Mouse (Mus musculus) limb, embryonic 10.5 days (tissue): ENCODE measurements around the gene Mfap4. TPM values are rescaled to one million over a fixed set of nuclear protein-coding genes. Genes with fewer than 3 reads are reported as not detected.

ENCODE experiments used
- DNase-seq: peaks from one replicate; pipeline ENCODE4 v3.0.0-alpha.2; 2017; ENCODE audit warnings: low spot score
- H3K27ac ChIP-seq: fragments of 300-500 bp; sonication (generic); 2 replicates; pipeline ENCODE4 v1.5.1; 2016; ENCODE audit warnings: mild to moderate bottlenecking
- H3K27me3 ChIP-seq: fragments of 300-500 bp; sonication (generic); 2 replicates; pipeline ENCODE4 v1.6.1; 2016; ENCODE audit warnings: low read depth, mild to moderate bottlenecking; ENCODE audit not compliant: poor library complexity, severe bottlenecking
- H3K36me3 ChIP-seq: fragments of 300-500 bp; sonication (generic); 2 replicates; pipeline ENCODE4 v1.6.1; 2016; ENCODE audit warnings: mild to moderate bottlenecking, moderate library complexity
- H3K4me1 ChIP-seq: fragments of 300-500 bp; sonication (generic); 2 replicates; pipeline ENCODE4 v1.6.1; 2016
- H3K4me3 ChIP-seq: fragments of 300-500 bp; sonication (generic); 2 replicates; pipeline ENCODE4 v1.5.1; 2016; ENCODE audit warnings: mild to moderate bottlenecking, moderate library complexity
- H3K9me3 ChIP-seq: fragments of 300-500 bp; sonication (generic); replicated peaks from 2 replicates; pipeline ENCODE4 v1.6.1; 2016; ENCODE audit warnings: mild to moderate bottlenecking
- WGBS: fragments of 180-500 bp; shearing (Covaris S2); methylation state at CpG from one replicate; pipeline ENCODE4 v1.1.7; 2016; 5-methylcytosine and 5-hydroxymethylcytosine counted together
- polyA plus RNA-seq: library from polyadenylated mRNA; unstranded; fragments of >200 nt; fragmentation: Nextera tagmentation; extraction: Ambion mirVana; gene quantifications from 2 replicates; pipeline ENCODE4 v1.2.1, GENCODE M21; 2016

Mfap4 gene
- 124 and 208 TPM in 2 replicates for polyA plus RNA-seq

- H3K27ac ChIP-seq = peak within 1 kb of the TSS; percentile 97
- no peaks in the 10 kb centered on the region for H3K27me3 ChIP-seq
- H3K36me3 ChIP-seq = peaks cover 36% of the 10 kb centered on the region
- H3K4me1 ChIP-seq = peaks cover 79% of the 10 kb centered on the region
- 4% methylated on average over 20 of the region's 20 CpGs for WGBS
- H3K9me3 ChIP-seq = no peaks in the 10 kb centered on the region
- DNase-seq = peak; percentile 94
- peak within 1 kb of the TSS; percentile 62 for H3K4me3 ChIP-seq
Observed at GRCm38 (mm10) chr11:61484613-61485540, at the start of gene Mfap4. Mfap4 (plus strand) TSS chr11:61485431.

DNA sequence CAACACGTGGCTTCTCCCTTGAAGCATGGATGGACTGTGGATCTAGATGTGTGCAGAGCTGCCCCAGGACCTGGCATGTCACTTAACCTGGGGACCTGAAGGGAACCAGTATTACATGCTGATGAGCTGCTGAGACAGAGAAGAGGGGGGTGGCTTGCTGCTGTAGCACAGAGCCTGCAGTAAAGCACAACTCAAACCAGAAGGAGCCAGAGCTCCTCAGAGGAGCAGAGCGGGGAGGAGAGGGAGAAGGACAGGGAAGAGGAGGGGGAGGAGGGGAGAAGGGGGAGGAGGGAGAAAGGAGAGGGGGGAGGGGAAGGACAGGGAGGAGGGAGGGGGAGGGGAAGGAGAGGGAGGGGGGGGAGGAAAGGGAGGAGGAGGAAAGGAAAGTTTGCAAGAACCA lies 48.9 kb upstream of the Mfap4 start:
- no peak overlapping the region for H3K4me3 ChIP-seq
- H3K36me3 ChIP-seq = no peaks in the 10 kb centered on the region
- no peaks in the 10 kb centered on the region for H3K27me3 ChIP-seq
- H3K9me3 ChIP-seq = no peaks in the 10 kb centered on the region
- DNase-seq = no peak
- H3K27ac ChIP-seq = peak overlapping the region; percentile 12; the same call in 1 of the 2 replicates
- H3K4me1 ChIP-seq = peaks cover 27% of the 10 kb centered on the region
- 40% methylated on average over 2 of the region's 2 CpGs for WGBS

GRCm38 (mm10) chr11:61439170-61439569 lies 46.1 kb upstream of the Mfap4 start:
- Histone ChIP-seq H3K9me3 (no peaks in the 10 kb centered on the region), H3K4me1 (peaks cover 27% of the 10 kb centered on the region), H3K36me3 (no peaks in the 10 kb centered on the region), H3K4me3 (no peak overlapping the region), H3K27ac (no peak overlapping the region), H3K27me3 (no peaks in the 10 kb centered on the region)
- no peak for DNase-seq
- WGBS = 74% methylated on average over 3 of the region's 3 CpGs

GRCm38 (mm10) chr11:61440416-61440815 lies 44.8 kb upstream of the Mfap4 start:
- Histone ChIP-seq H3K27ac (no peak overlapping the region), H3K36me3 (no peaks in the 10 kb centered on the region), H3K27me3 (no peaks in the 10 kb centered on the region), H3K9me3 (no peaks in the 10 kb centered on the region), H3K4me3 (no peak overlapping the region), H3K4me1 (peaks cover 22% of the 10 kb centered on the region)
- WGBS = 93% methylated on average over 4 of the region's 4 CpGs
- DNase-seq = no peak

- no peak for DNase-seq
- H3K27me3 ChIP-seq = no peaks in the 10 kb centered on the region
- H3K4me3 ChIP-seq = no peak overlapping the region
- H3K9me3 ChIP-seq = no peaks in the 10 kb centered on the region
- H3K27ac ChIP-seq = no peak overlapping the region
- H3K4me1 ChIP-seq = peaks cover 9% of the 10 kb centered on the region
- H3K36me3 ChIP-seq = no peaks in the 10 kb centered on the region
- 87% methylated on average over 7 of the region's 7 CpGs for WGBS
Observed at GRCm38 (mm10) chr11:61441670-61442069, 43.6 kb upstream of the Mfap4 start.

- no peaks in the 10 kb centered on the region for H3K27me3 ChIP-seq
- H3K4me3 ChIP-seq = no peak overlapping the region
- H3K4me1 ChIP-seq = peaks cover 3% of the 10 kb centered on the region; the same call in 1 of the 2 replicates
- 90% methylated on average over 6 of the region's 6 CpGs for WGBS
- no peak overlapping the region for H3K27ac ChIP-seq
- H3K9me3 ChIP-seq = no peaks in the 10 kb centered on the region
- no peak for DNase-seq
- H3K36me3 ChIP-seq = no peaks in the 10 kb centered on the region
Observed at GRCm38 (mm10) chr11:61443807-61444206, 41.4 kb upstream of the Mfap4 start.

GRCm38 (mm10) chr11:61447296-61447695 lies 37.9 kb upstream of the Mfap4 start:
- WGBS = 89% methylated on average over 8 of the region's 8 CpGs
- Histone ChIP-seq H3K27me3 (peaks cover 7% of the 10 kb centered on the region), H3K36me3 (no peaks in the 10 kb centered on the region), H3K4me3 (no peak overlapping the region), H3K4me1 (peaks cover 17% of the 10 kb centered on the region), H3K27ac (no peak overlapping the region), H3K9me3 (no peaks in the 10 kb centered on the region)
- no peak for DNase-seq

GRCm38 (mm10) chr11:61448041-61448440 lies 37.2 kb upstream of the Mfap4 start:
- Histone ChIP-seq H3K27ac (no peak overlapping the region), H3K9me3 (no peaks in the 10 kb centered on the region), H3K4me1 (peaks cover 17% of the 10 kb centered on the region), H3K4me3 (no peak overlapping the region), H3K27me3 (peaks cover 15% of the 10 kb centered on the region), H3K36me3 (no peaks in the 10 kb centered on the region)
- DNase-seq = no peak
- 82% methylated on average over 5 of the region's 5 CpGs for WGBS

- H3K36me3 ChIP-seq = no peaks in the 10 kb centered on the region
- peaks cover 24% of the 10 kb centered on the region for H3K4me1 ChIP-seq
- no peak for DNase-seq
- H3K9me3 ChIP-seq = no peaks in the 10 kb centered on the region
- H3K4me3 ChIP-seq = no peak overlapping the region
- H3K27ac ChIP-seq = peak overlapping the region; percentile 46; the same call in 1 of the 2 replicates
- WGBS = 87% methylated on average over 9 of the region's 9 CpGs
- peaks cover 21% of the 10 kb centered on the region for H3K27me3 ChIP-seq
Observed at GRCm38 (mm10) chr11:61448599-61449225, 36.5 kb upstream of the Mfap4 start.

DNA sequence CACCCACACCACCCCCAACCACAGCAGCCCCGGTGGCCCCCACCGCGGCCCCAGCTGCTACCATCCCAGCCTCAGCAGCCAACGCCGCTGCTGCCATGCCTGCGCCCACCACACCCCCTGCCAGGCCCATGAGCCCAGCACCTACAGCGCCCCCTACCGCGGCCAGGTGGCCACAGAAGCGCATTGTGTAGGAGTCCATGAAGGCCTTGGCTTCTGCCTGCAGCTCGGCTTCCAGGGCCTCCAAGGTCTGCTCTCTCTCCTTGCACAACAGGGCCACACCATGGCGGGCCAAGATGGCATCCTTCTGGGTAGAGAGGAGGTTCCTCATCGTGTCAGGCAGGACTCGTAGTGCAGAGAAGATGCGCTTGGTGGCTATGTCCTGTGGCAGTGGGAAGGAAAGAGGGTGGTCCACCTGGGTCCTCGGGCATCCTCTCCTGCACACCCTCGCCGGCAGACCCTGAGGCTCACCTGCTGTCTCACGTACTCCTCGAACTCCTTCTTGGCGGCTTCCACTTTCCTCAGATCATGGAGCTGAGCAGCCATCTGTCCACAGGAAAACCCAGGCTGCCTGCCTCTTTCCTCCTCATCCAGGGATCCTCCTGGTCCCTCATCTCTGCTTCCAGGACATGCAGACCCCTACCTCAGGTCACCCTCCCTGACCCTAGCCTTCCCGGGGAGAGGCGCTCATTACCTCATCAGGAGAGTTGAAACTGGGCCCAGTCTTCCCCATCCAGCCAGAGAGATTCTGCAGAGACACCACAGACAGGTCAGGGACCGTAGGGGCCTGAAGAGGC lies 35.5 kb upstream of the Mfap4 start:
- WGBS = 69% methylated on average over 24 of the region's 24 CpGs
- H3K9me3 ChIP-seq = no peaks in the 10 kb centered on the region
- H3K27ac ChIP-seq = peak overlapping the region; percentile 2; the same call in 1 of the 2 replicates
- no peak for DNase-seq
- peaks cover 26% of the 10 kb centered on the region for H3K27me3 ChIP-seq
- no peaks in the 10 kb centered on the region for H3K36me3 ChIP-seq
- H3K4me3 ChIP-seq = no peak overlapping the region
- peaks cover 30% of the 10 kb centered on the region for H3K4me1 ChIP-seq

DNA sequence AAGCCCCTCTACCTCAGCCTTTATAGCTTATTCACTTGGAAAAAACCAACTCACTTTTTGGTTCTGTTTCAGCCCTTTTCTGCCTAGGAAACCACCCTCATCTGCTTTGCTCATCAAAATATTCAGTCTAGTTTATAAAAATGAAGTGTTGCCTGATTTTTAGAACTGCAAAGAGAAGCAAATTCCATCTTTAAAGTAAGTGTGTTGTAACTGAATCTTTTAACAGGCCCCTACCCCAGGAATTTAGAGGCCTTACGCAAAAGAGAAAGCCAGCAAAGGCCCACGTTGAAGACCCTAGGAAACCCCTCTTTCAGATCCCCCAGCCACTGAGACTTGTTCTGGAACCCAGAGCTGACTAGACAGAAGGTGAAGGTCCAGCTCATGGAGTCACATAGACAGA lies 21.2 kb upstream of the Mfap4 start:
- no peak for DNase-seq
- no peak overlapping the region for H3K27ac ChIP-seq
- 67% methylated on average over 2 of the region's 2 CpGs for WGBS
- H3K27me3 ChIP-seq = no peaks in the 10 kb centered on the region
- H3K36me3 ChIP-seq = no peaks in the 10 kb centered on the region
- no peaks in the 10 kb centered on the region for H3K9me3 ChIP-seq
- H3K4me3 ChIP-seq = no peak overlapping the region
- peaks cover 6% of the 10 kb centered on the region; the same call in 1 of the 2 replicates for H3K4me1 ChIP-seq

DNA sequence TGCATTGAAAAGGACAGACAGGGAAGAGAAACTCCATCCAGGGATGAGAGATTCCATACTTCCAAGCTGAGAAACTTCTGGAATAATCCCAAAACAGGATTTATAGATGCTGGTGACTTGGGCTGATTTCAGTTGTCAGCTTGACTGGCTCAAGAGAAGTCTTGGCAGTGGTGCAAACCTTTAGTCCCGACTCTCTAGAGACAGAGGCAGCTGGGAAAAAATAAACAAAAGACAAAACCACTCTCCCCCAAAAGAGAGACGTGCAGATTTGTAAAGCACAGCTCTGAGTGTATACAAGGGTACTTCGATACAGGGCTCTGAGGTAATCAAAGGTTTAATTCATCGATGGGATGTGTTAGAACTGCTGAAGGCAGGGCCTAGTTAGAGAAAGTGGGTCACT lies 19.8 kb upstream of the Mfap4 start:
- Histone ChIP-seq H3K36me3 (no peaks in the 10 kb centered on the region), H3K9me3 (no peaks in the 10 kb centered on the region), H3K4me3 (no peak overlapping the region), H3K27me3 (no peaks in the 10 kb centered on the region), H3K4me1 (peaks cover 10% of the 10 kb centered on the region), H3K27ac (no peak overlapping the region)
- 78% methylated on average over 4 of the region's 4 CpGs for WGBS
- DNase-seq = no peak
